Comparison of ENCODE assay signal across 8 mouse cellular contexts in the genomic region with DNA sequence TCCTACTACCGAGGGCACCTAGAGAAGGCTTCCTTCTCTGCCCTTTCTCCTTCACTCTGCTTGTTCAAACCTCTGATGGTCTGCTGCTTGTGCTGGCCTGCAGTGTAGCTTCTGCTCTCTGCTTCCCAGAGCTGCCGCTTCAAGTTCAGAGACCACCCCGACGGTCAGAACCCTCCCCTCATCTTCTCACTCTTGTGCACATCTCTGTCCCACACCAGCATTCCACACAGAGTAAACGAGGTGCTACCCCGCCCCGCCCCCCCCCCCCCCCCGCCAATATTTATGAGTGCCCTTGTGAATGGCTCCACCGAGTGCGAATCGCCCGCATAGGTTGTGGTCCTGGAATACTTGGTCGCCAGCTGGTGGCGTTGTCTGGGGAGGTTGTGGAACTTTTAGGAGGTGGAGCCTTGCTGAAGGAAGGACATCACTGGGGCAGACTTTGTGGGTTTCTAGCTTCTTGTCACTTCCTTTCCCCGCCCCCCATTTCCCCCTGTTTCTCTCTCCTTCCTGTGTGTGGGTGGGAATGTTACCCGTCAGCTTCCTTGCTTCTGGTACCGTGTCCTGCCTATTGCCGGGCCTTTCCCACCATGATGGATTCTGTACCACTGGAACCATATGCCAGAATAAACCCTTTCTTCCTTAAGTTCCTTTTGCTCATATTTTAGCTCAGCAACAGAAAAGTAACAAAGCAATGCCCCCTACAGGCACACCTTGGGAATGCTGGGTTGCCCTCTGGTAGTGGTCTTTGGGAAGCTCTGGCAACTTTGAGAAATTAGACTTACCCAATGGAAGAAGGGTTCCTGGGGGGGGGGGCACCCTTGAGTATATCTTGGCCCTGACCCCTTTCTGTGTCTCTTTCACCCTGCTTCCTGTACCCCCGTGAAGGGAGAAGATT. TPM values are rescaled to one million over a fixed set of nuclear protein-coding genes. Genes with fewer than 3 reads are reported as not detected.
DNase-seq lines count a peak whose midpoint lies in the region; ATAC-seq and TF ChIP-seq lines count a peak whose summit lies in the region.

No protein-coding gene starts in this region.

- H3K36me3 ChIP-seq in liver, postnatal 0 days (replicated peaks; ENCODE audit: insufficient read depth, low read length), result no peaks in the 10 kb centered on the region
- H3K36me3 ChIP-seq in splenic B cell, adult 2 months (ENCODE audit: control insufficient read depth, insufficient read depth, low read length, poor library complexity, severe bottlenecking), result no peaks in the 10 kb centered on the region

- 12% methylated on average over 19 of the region's 19 CpGs for WGBS in liver, postnatal 0 days (ENCODE audit: insufficient replicate concordance)

- peak overlapping the region; percentile 53 for H3K4me2 ChIP-seq in liver, postnatal 0 days (ENCODE audit: low read depth, low read length)

- H3K27ac ChIP-seq in layer of hippocampus, adult 2 months, result peak overlapping the region; percentile 32; the same call in 1 of the 2 replicates
- H3K27ac ChIP-seq in liver, postnatal 0 days (ENCODE audit: low read depth), result peak overlapping the region; percentile 79

- no peak for DNase-seq in layer of hippocampus, adult 2 months (ENCODE audit: low spot score in 2 of 2)
- DNase-seq in layer of hippocampus, postnatal 14 days (ENCODE audit: low spot score in 2 of 2), result no peak
- peak; percentile 59 for DNase-seq in liver, postnatal 0 days
- peak; percentile 83 for DNase-seq in splenic B cell, adult 2 months (ENCODE audit: low read depth, low spot score)
- DNase-seq in right cerebral cortex, adult 18-20 months, result no peak
- no peak for DNase-seq in ovary, adult 18-20 months (ENCODE audit: low spot score)

- peak; percentile 44 for ATAC-seq in activated CD4-positive, CD25-positive, alpha-beta regulatory T cell, adult 4 months
- ATAC-seq in inflammation-experienced regulatory T-cells, adult 6 months, result peak; percentile 51
- ATAC-seq in liver, postnatal 0 days, result peak; percentile 30

- H3K4me3 ChIP-seq in layer of hippocampus, adult 2 months, result no peak overlapping the region
- H3K4me3 ChIP-seq in liver, postnatal 0 days (ENCODE audit: low read depth, low read length), result peak overlapping the region; percentile 17; the same call in 1 of the 2 replicates

- H3K9ac ChIP-seq in liver, postnatal 0 days (replicated peaks), result no peak overlapping the region; the same call in 1 of the 2 replicates

- H3K27me3 ChIP-seq in liver, postnatal 0 days (ENCODE audit: insufficient read depth, low read length), result no peaks in the 10 kb centered on the region
- no peaks in the 10 kb centered on the region for H3K27me3 ChIP-seq in splenic B cell, adult 2 months (ENCODE audit: control insufficient read depth, insufficient read depth, low read length, poor library complexity, severe bottlenecking)

- TF ChIP-seq EP300 in liver, postnatal 0 days (IDR thresholded peaks at IDR 0.05; ENCODE audit: low read depth), result 0 out of 2 replicates have a peak, but pooled peaks have one; percentile 14

- peak; percentile 70 for TF ChIP-seq CTCF in layer of hippocampus, adult 2 months (conservative IDR thresholded peaks at IDR 0.05)
- TF ChIP-seq CTCF in liver, postnatal 0 days (IDR thresholded peaks at IDR 0.05; ENCODE audit: low read depth), result peak; percentile 46; the same call in 1 of the 2 replicates

- H3K4me1 ChIP-seq in liver, postnatal 0 days (ENCODE audit: insufficient read depth), result peaks cover 31% of the 10 kb centered on the region

- H3K9me3 ChIP-seq in liver, postnatal 0 days (ENCODE audit: low read length), result no peaks in the 10 kb centered on the region

RNA-seq across cellular contexts. Expression of gene Gramd1a, which starts 0.6 kb away (rescaled TPM):
- 100 to 1,000 TPM; 118 to 124 TPM for total RNA-seq in layer of hippocampus, adult 2 months (2021)
- total RNA-seq in layer of hippocampus, postnatal 14 days (2021), result 100 to 1,000 TPM; 123 to 134 TPM
- polyA plus RNA-seq in activated CD4-positive, CD25-positive, alpha-beta regulatory T cell, adult 4 months (2017; shearing (Covaris generic)), result 100 to 1,000 TPM in 1 of 2 experiments, 10 to 100 TPM in 1; 81.1 to 115 TPM
- 100 to 1,000 TPM in 1 of 3 experiments, 10 to 100 TPM in 2; 70.7 to 113 (median 98.7) TPM for polyA plus RNA-seq in inflammation-experienced regulatory T-cells, adult 6 months (2017; shearing (Covaris generic))
- polyA plus RNA-seq in liver, postnatal 0 days (2015; fragmentation: Nextera tagmentation; extraction: Ambion mirVana), result 7.1 and 8.9 TPM in 2 replicates

RNA-seq across cellular contexts. Expression of gene Scn1b, which starts 29.5 kb away (rescaled TPM):
- 100 to 1,000 TPM; 585 to 611 TPM for total RNA-seq in layer of hippocampus, adult 2 months (2021)
- total RNA-seq in layer of hippocampus, postnatal 14 days (2021), result 100 to 1,000 TPM; 430 to 445 TPM
- not detected for polyA plus RNA-seq in activated CD4-positive, CD25-positive, alpha-beta regulatory T cell, adult 4 months (2017; shearing (Covaris generic))
- under 1 TPM in 1 of 3 experiments, not detected in 2; 0.30 TPM for polyA plus RNA-seq in inflammation-experienced regulatory T-cells, adult 6 months (2017; shearing (Covaris generic))
- 2.8 and 3.1 TPM in 2 replicates for polyA plus RNA-seq in liver, postnatal 0 days (2015; fragmentation: Nextera tagmentation; extraction: Ambion mirVana)

RNA-seq across cellular contexts. Expression of gene Hpn, which starts 41.2 kb away (rescaled TPM):
- 1 to 10 TPM; 2.9 to 7.1 TPM for total RNA-seq in layer of hippocampus, adult 2 months (2021)
- 1 to 10 TPM; 2.8 to 3.1 TPM for total RNA-seq in layer of hippocampus, postnatal 14 days (2021)
- polyA plus RNA-seq in activated CD4-positive, CD25-positive, alpha-beta regulatory T cell, adult 4 months (2017; shearing (Covaris generic)), result 1 to 10 TPM; 4.3 to 5.6 TPM
- polyA plus RNA-seq in inflammation-experienced regulatory T-cells, adult 6 months (2017; shearing (Covaris generic)), result 10 to 100 TPM in 1 of 3 experiments, 1 to 10 TPM in 2; 3.1 to 11.0 (median 8.1) TPM
- 250 and 259 TPM in 2 replicates for polyA plus RNA-seq in liver, postnatal 0 days (2015; fragmentation: Nextera tagmentation; extraction: Ambion mirVana)

Comparison
In these comparisons a context has a peak if more than half of its experiments do, and no peak if none do; other contexts are left out.
1. DNase-seq: peak in liver, postnatal 0 days (single experiment) and splenic B cell, adult 2 months (single experiment); none in layer of hippocampus, adult 2 months (0 of 2), layer of hippocampus, postnatal 14 days (0 of 2), right cerebral cortex, adult 18-20 months (single experiment) and ovary, adult 18-20 months (single experiment).
2. RNA of gene Hpn, which starts 41.2 kb away (polyA plus RNA-seq): 250 to 259 TPM in liver, postnatal 0 days; 3.1 to 11.0 TPM in inflammation-experienced regulatory T-cells, adult 6 months and 4.3 to 5.6 TPM in activated CD4-positive, CD25-positive, alpha-beta regulatory T cell, adult 4 months; every median in the first group is over 10 times any median in the second.
3. Peak in every context shown above with its lines, with median percentiles within 50 percentile points of each other: ATAC-seq.